In genomic region chr7:124136133-124136532, GRCm38 (mm10) we compare ENCODE assay signal across 29 mouse cellular contexts.
"Had no signal": no experiment of that assay in that cellular context is flagged by ENCODE, and none has a peak within 500 bp of the region (broad histone marks: within the 10 kb centered on the region; RNA-seq: fewer than 3 reads in every experiment).

No protein-coding gene starts in this region.

- H3K4me3 ChIP-seq: left cerebral cortex, adult 2 months; limb, embryonic 15.5 days; liver, embryonic 12.5 days; liver, embryonic 13.5 days; liver, embryonic 15.5 days; lung, embryonic 15.5 days; megakaryocyte, embryonic 14.5 days; midbrain, embryonic 10.5 days; midbrain, embryonic 12.5 days; midbrain, embryonic 13.5 days; midbrain, embryonic 15.5 days; myocyte had no signal

- H3K27ac ChIP-seq: left cerebral cortex, adult 2 months; limb, embryonic 15.5 days; liver, embryonic 12.5 days; liver, embryonic 13.5 days; liver, embryonic 14.5 days; liver, embryonic 15.5 days; lung, embryonic 15.5 days; macrophage; midbrain, embryonic 10.5 days; midbrain, embryonic 12.5 days; midbrain, embryonic 13.5 days; midbrain, embryonic 15.5 days had no signal

- H3K9me3 ChIP-seq: limb, embryonic 15.5 days; liver, embryonic 12.5 days; liver, embryonic 13.5 days; liver, embryonic 15.5 days; lung, embryonic 15.5 days; megakaryocyte, embryonic 14.5 days; midbrain, embryonic 10.5 days; midbrain, embryonic 12.5 days; midbrain, embryonic 13.5 days; midbrain, embryonic 15.5 days had no signal

- DNase-seq: left cerebral cortex, postnatal 4 days; liver; liver, embryonic 13.5 days; liver, postnatal 0 days; lung, adult 18-20 months; lung, adult 2 months; lung, embryonic 14.5 days; lung, postnatal 10 days; lung, postnatal 14 days; lung, postnatal 36 days; lung, postnatal 4 days; midbrain, embryonic 14.5 days had no signal

- H3K27me3 ChIP-seq: limb, embryonic 15.5 days; liver, embryonic 12.5 days; liver, embryonic 13.5 days; liver, embryonic 15.5 days; lung, embryonic 15.5 days; megakaryocyte, embryonic 14.5 days; midbrain, embryonic 12.5 days; midbrain, embryonic 13.5 days; midbrain, embryonic 15.5 days had no signal

- H3K4me1 ChIP-seq: liver, embryonic 12.5 days; liver, embryonic 13.5 days; liver, embryonic 15.5 days; lung, embryonic 15.5 days; megakaryocyte, embryonic 14.5 days; midbrain, embryonic 10.5 days; midbrain, embryonic 12.5 days; midbrain, embryonic 13.5 days; midbrain, embryonic 15.5 days had no signal

- H3K36me3 ChIP-seq: limb, embryonic 15.5 days; liver, embryonic 12.5 days; liver, embryonic 13.5 days; liver, embryonic 15.5 days; lung, embryonic 15.5 days; midbrain, embryonic 10.5 days; midbrain, embryonic 12.5 days; midbrain, embryonic 13.5 days; midbrain, embryonic 15.5 days had no signal

- ATAC-seq: liver, embryonic 12.5 days; liver, postnatal 0 days; lung, postnatal 0 days; midbrain, embryonic 13.5 days; midbrain, embryonic 15.5 days; midbrain, embryonic 16.5 days had no signal

- H3K9ac ChIP-seq: limb, embryonic 15.5 days; liver, embryonic 12.5 days; liver, embryonic 13.5 days; liver, embryonic 14.5 days; liver, embryonic 15.5 days; liver, postnatal 0 days; lung, embryonic 14.5 days; lung, embryonic 15.5 days; midbrain, embryonic 12.5 days; midbrain, embryonic 13.5 days; midbrain, embryonic 15.5 days had no signal

- H3K4me2 ChIP-seq: limb, embryonic 15.5 days; liver, embryonic 11.5 days; liver, embryonic 12.5 days; liver, embryonic 13.5 days; liver, embryonic 15.5 days; lung, embryonic 14.5 days; lung, embryonic 15.5 days; midbrain, embryonic 11.5 days; midbrain, embryonic 12.5 days; midbrain, embryonic 13.5 days; midbrain, embryonic 15.5 days had no signal
